Mouse (Mus musculus) hindbrain, embryonic 12.5 days (tissue): ENCODE data around the gene Tex21. TPM values are rescaled to one million over a fixed set of nuclear protein-coding genes. Genes with fewer than 3 reads are reported as not detected.
"Not testable (repeated sequence)": the region's sequence is repeated elsewhere in the genome, so short reads cannot be mapped to it uniquely, and the experiment has no call there.

ENCODE experiments used
- ATAC-seq: fragments of 200-750 bp; cut with Nextera tagmentation; 2 replicates; pipeline ENCODE4 v1.8.0; 2017; ENCODE audit warnings: moderate TSS enrichment; ENCODE audit not compliant: low FRiP score
- H3K27ac ChIP-seq: fragments of 300-500 bp; sonication (generic); 2 replicates; pipeline ENCODE4 v1.5.1; 2016; ENCODE audit warnings: mild to moderate bottlenecking
- H3K27me3 ChIP-seq: fragments of 300-500 bp; sonication (generic); 2 replicates; pipeline ENCODE4 v1.6.1; 2016; ENCODE audit warnings: mild to moderate bottlenecking
- H3K36me3 ChIP-seq: fragments of 300-500 bp; sonication (generic); 2 replicates; pipeline ENCODE4 v1.6.1; 2016; ENCODE audit warnings: mild to moderate bottlenecking
- H3K4me1 ChIP-seq: fragments of 300-500 bp; sonication (generic); 2 replicates; pipeline ENCODE4 v1.6.1; 2016
- H3K4me2 ChIP-seq: fragments of 300-500 bp; sonication (generic); replicated peaks from 2 replicates; pipeline ENCODE4 v1.6.1; 2016; ENCODE audit warnings: mild to moderate bottlenecking
- H3K4me3 ChIP-seq: fragments of 300-500 bp; sonication (generic); 2 replicates; pipeline ENCODE4 v1.5.1; 2016; ENCODE audit warnings: mild to moderate bottlenecking
- H3K9ac ChIP-seq: fragments of 300-500 bp; sonication (generic); 2 replicates; pipeline ENCODE4 v1.6.1; 2016; ENCODE audit warnings: mild to moderate bottlenecking, moderate library complexity
- H3K9me3 ChIP-seq: fragments of 300-500 bp; sonication (generic); replicated peaks from 2 replicates; pipeline ENCODE4 v1.6.1; 2016; ENCODE audit warnings: mild to moderate bottlenecking
- WGBS: fragments of 180-500 bp; shearing (Covaris S2); methylation state at CpG from one replicate; pipeline ENCODE4 v1.1.7; 2016; 5-methylcytosine and 5-hydroxymethylcytosine counted together
- polyA plus RNA-seq: library from polyadenylated mRNA; unstranded; fragments of >200 nt; fragmentation: Nextera tagmentation; extraction: Ambion mirVana; gene quantifications from 2 replicates; pipeline ENCODE4 v1.2.1, GENCODE M21; 2016

Gene Tex21
- polyA plus RNA-seq, 1 experiment from 2014 or later: not detected

DNA sequence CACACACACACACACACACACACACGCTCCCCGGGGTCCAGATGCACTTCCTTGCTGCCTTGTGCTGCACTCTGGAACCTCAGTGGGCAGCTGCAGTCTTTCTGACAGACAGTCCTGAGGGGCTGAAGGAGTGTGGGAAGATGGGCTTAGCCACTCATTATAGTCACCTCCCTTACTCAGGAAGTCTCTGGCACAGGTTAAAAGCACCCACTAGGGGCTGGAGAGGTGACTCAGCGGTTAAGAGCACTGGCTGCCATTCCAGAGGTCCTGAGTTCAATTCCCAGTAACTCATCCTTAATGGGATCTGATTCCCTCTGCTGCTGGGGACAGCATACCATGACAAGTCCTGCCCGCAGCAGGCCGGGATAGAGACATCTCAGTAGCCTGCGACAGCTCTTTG, 15.9 kb downstream of the Tex21 start:
- H3K4me2 ChIP-seq: no peak overlapping the region
- no peaks in the 10 kb centered on the region for H3K36me3 ChIP-seq
- no peak for ATAC-seq
- no peaks in the 10 kb centered on the region for H3K9me3 ChIP-seq
- 78% methylated on average over 6 of the region's 6 CpGs for WGBS
- no peaks in the 10 kb centered on the region for H3K27me3 ChIP-seq
- H3K4me3 ChIP-seq: no peak overlapping the region
- H3K4me1 ChIP-seq: no peaks in the 10 kb centered on the region
- H3K27ac ChIP-seq: no peak overlapping the region
- no peak overlapping the region for H3K9ac ChIP-seq

- H3K4me1 ChIP-seq, H3K4me2 ChIP-seq, H3K36me3 ChIP-seq, ATAC-seq, H3K9me3 ChIP-seq, H3K4me3 ChIP-seq, H3K27me3 ChIP-seq, H3K27ac ChIP-seq, H3K9ac ChIP-seq: not testable (repeated sequence)
- WGBS: 70% methylated on average over 2 of the region's 8 CpGs
Observed at GRCm38 (mm10) chr12:76222104-76222503, 24.4 kb downstream of the Tex21 start.

DNA sequence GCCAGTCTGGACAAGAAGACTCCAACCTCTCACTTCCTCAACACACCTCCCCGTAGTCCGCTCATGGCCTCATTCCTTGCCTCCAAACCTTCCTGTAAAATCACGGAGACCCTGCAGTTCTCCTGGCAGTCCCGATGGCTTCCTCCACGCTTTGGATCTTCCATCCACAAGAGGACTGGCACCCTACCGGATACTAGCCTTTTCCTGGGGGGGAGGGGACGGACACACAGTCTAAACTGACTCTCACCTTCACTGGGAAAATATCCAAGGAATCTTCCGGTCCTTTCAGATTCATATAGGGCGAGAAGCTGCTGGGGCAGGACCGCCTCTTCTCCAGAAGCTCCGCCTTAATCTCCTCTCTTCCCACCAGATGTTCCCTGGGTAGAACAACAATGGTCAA, 29.8 kb downstream of the Tex21 start:
- Histone ChIP-seq H3K9me3 (no peaks in the 10 kb centered on the region), H3K27ac (no peak overlapping the region), H3K36me3 (no peaks in the 10 kb centered on the region), H3K27me3 (no peaks in the 10 kb centered on the region), H3K4me2 (no peak overlapping the region), H3K4me1 (peaks cover 7% of the 10 kb centered on the region; the same call in 1 of the 2 replicates), H3K4me3 (no peak overlapping the region), H3K9ac (no peak overlapping the region)
- no peak for ATAC-seq
- 77% methylated on average over 11 of the region's 11 CpGs for WGBS

GRCm38 (mm10) chr12:76215121-76215520, 31.4 kb downstream of the Tex21 start:
- Histone ChIP-seq H3K27me3 (no peaks in the 10 kb centered on the region), H3K36me3 (no peaks in the 10 kb centered on the region), H3K9ac (no peak overlapping the region), H3K4me3 (no peak overlapping the region), H3K9me3 (no peaks in the 10 kb centered on the region), H3K27ac (no peak overlapping the region), H3K4me1 (peaks cover 7% of the 10 kb centered on the region; the same call in 1 of the 2 replicates), H3K4me2 (no peak overlapping the region)
- ATAC-seq: no peak
- 19% methylated on average over 5 of the region's 5 CpGs for WGBS

GRCm38 (mm10) chr12:76209429-76209974, 37.0 kb downstream of the Tex21 start:
- H3K9me3 ChIP-seq: no peaks in the 10 kb centered on the region
- H3K4me3 ChIP-seq: no peak overlapping the region
- no peaks in the 10 kb centered on the region for H3K36me3 ChIP-seq
- H3K9ac ChIP-seq: no peak overlapping the region
- no peaks in the 10 kb centered on the region for H3K27me3 ChIP-seq
- H3K27ac ChIP-seq: no peak overlapping the region
- no peak overlapping the region for H3K4me2 ChIP-seq
- 89% methylated on average over 5 of the region's 5 CpGs for WGBS
- H3K4me1 ChIP-seq: no peaks in the 10 kb centered on the region
- ATAC-seq: no peak

DNA sequence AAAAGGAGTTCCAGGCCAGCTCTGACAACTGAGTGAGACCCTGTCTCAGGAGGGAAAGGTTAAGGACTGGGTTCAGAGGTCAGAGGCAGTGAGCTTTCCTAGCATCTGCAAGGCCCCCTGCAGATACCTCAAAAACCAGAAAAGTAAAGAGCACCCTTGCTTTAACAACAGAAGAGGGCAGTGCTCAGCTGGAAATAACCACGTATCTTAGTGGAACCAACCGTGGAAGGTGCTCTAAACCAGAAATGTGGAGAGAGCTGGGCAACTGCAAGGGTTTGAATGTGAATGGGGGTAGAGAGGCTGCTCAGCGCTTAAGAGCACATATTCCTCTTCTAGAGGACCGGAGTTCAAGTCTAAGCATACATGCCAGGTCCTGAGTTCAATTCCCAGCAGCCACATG, 46.2 kb downstream of the Tex21 start:
- 73% methylated on average over 4 of the region's 4 CpGs for WGBS
- Histone ChIP-seq H3K4me1 (peaks cover 8% of the 10 kb centered on the region), H3K9ac (no peak overlapping the region), H3K4me3 (no peak overlapping the region), H3K9me3 (no peaks in the 10 kb centered on the region), H3K27me3 (peaks cover 7% of the 10 kb centered on the region), H3K27ac (no peak overlapping the region), H3K4me2 (no peak overlapping the region), H3K36me3 (no peaks in the 10 kb centered on the region)
- ATAC-seq: no peak

DNA sequence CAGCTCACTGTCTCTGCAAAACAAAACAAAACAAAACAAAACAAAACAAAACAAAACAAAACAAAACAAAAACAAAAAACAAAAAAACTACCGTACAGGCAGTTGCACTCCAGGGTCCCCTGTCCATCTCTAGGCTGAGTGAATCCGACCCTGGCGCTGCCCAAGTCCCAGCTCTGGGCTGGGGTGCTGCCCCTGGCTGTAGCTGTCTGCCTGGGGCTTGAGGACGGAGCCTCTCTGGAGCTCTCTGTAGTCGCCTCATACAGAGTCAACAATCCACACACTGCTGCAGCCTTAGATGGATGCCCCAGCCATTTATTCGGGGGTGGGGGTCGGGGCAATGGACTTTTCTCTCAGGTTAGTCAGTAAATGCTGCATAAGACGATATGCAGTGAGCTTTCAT, 49.5 kb downstream of the Tex21 start:
- no peaks in the 10 kb centered on the region for H3K36me3 ChIP-seq
- peak overlapping the region; percentile 93 for H3K4me2 ChIP-seq
- H3K27me3 ChIP-seq: peaks cover 11% of the 10 kb centered on the region
- peak overlapping the region; percentile 37; the same call in 1 of the 2 replicates for H3K4me3 ChIP-seq
- H3K9me3 ChIP-seq: no peaks in the 10 kb centered on the region
- peak; percentile 66 for ATAC-seq
- peaks cover 8% of the 10 kb centered on the region for H3K4me1 ChIP-seq
- WGBS: 41% methylated on average over 8 of the region's 8 CpGs
- peak overlapping the region; percentile 40; the same call in 1 of the 2 replicates for H3K9ac ChIP-seq
- H3K27ac ChIP-seq: no peak overlapping the region

GRCm38 (mm10) chr12:76196709-76197054, 49.9 kb downstream of the Tex21 start:
- Histone ChIP-seq H3K4me1 (peaks cover 8% of the 10 kb centered on the region), H3K36me3 (no peaks in the 10 kb centered on the region), H3K4me3 (peak overlapping the region; percentile 37), H3K27me3 (peaks cover 11% of the 10 kb centered on the region), H3K27ac (no peak overlapping the region), H3K9me3 (no peaks in the 10 kb centered on the region), H3K9ac (peak overlapping the region; percentile 40), H3K4me2 (peak overlapping the region; percentile 93)
- 6% methylated on average over 6 of the region's 6 CpGs for WGBS
- ATAC-seq: peak; percentile 79

DNA sequence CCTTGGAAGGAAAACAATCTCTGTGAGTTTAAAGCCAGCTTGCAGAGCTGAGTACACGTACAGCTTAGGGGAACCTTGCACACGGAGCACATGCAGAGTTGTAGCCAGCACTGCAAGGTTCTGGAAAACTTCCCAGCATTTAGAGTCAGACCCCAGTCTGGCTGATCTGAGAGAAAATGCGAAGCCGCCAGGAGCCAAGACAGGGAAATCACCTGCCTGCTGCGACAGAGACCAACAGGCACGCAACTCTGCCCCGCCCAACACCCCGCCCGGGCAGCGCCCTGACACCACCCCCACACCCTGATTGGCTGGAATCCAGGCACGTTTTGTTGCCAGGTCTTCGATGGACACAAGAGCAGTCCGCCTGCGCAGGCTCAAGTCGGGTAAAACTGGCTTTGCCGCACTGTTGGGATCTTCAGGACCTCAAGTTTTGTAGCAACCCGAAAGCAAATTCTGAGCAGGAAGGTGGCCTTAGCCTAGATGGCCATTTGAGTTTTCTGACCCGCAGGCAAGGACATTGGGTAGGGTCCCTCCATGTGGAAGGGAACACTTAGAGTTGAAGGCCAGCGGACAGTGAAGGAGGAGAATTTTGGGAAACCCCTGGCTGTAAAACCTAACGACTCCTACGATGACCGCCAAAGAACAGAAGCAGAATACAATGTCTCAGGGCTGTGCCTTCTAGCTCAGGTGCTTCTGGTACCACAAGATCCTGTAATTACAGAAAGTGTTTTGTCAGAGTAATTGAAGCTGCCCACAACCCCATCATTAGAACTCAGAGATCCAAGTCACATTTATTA, 50.4 kb downstream of the Tex21 start:
- H3K27ac ChIP-seq: 0 out of 2 replicates have a peak overlapping the region, but pooled peaks have one; percentile 17
- WGBS: under 1% methylated on average over 22 of the region's 22 CpGs
- peak; percentile 87 for ATAC-seq
- H3K4me2 ChIP-seq: peak overlapping the region; percentile 93
- peaks cover 8% of the 10 kb centered on the region for H3K4me1 ChIP-seq
- no peaks in the 10 kb centered on the region for H3K9me3 ChIP-seq
- no peaks in the 10 kb centered on the region for H3K36me3 ChIP-seq
- peak overlapping the region; percentile 51 for H3K9ac ChIP-seq
- H3K27me3 ChIP-seq: peaks cover 11% of the 10 kb centered on the region
- H3K4me3 ChIP-seq: peak overlapping the region; percentile 37

- Histone ChIP-seq H3K4me2 (no peak overlapping the region), H3K27me3 (peaks cover 11% of the 10 kb centered on the region), H3K36me3 (no peaks in the 10 kb centered on the region), H3K27ac (no peak overlapping the region), H3K4me1 (peaks cover 8% of the 10 kb centered on the region), H3K9ac (no peak overlapping the region), H3K4me3 (no peak overlapping the region), H3K9me3 (no peaks in the 10 kb centered on the region)
- ATAC-seq: no peak
- WGBS: 74% methylated on average over 3 of the region's 3 CpGs
Observed at GRCm38 (mm10) chr12:76194526-76194925, 52.0 kb downstream of the Tex21 start.

DNA sequence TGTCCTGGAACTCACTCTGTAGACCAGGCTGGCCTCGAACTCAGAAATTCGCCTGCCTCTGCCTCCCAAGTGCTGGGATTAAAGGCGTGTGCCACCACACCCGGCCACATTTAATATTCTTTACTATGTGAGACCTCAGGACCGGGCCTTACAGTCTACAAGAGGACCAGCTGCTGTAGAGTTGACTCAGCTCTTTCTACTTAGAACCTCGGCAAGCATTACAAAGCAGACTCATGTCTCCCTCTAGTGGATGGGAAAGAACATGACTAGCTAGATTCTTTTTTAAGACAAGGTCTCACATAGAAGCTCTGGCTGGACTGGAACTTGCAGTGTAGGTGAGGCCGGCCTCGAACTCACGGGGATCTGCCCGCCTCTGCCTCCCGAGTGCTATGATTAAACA, 55.6 kb downstream of the Tex21 start:
- Histone ChIP-seq H3K27ac (no peak overlapping the region), H3K36me3 (no peaks in the 10 kb centered on the region), H3K27me3 (peaks cover 10% of the 10 kb centered on the region), H3K9me3 (no peaks in the 10 kb centered on the region), H3K4me3 (no peak overlapping the region), H3K9ac (no peak overlapping the region), H3K4me1 (peaks cover 3% of the 10 kb centered on the region; the same call in 1 of the 2 replicates), H3K4me2 (no peak overlapping the region)
- peak; percentile 50; the same call in 1 of the 2 replicates for ATAC-seq
- 46% methylated on average over 11 of the region's 11 CpGs for WGBS

- no peaks in the 10 kb centered on the region for H3K36me3 ChIP-seq
- ATAC-seq: no peak
- H3K9ac ChIP-seq: no peak overlapping the region
- H3K27ac ChIP-seq: no peak overlapping the region
- H3K4me2 ChIP-seq: no peak overlapping the region
- no peaks in the 10 kb centered on the region for H3K27me3 ChIP-seq
- 52% methylated on average over 8 of the region's 8 CpGs for WGBS
- no peak overlapping the region for H3K4me3 ChIP-seq
- no peaks in the 10 kb centered on the region for H3K9me3 ChIP-seq
- no peaks in the 10 kb centered on the region for H3K4me1 ChIP-seq
Observed at GRCm38 (mm10) chr12:76187849-76188248, 58.7 kb downstream of the Tex21 start.

DNA sequence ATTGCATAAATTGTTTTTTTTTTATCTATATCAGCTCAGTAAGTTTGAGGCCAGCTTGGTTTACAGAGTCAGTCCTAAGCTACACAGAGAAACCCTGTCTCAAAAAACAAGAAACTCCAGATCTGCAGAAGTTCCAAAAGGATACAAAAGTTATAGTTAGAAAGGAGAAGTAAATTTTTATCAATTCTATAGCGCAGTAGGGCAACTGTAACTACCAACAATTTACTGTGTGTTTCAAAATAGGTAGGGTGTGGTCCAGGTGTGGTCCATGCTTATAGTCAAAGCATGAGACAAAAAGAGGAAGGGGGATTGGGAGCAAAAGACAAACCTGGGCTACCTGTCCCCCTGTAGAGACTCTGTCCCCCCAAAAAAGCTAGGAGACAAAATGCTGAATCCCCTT, 60.1 kb downstream of the Tex21 start:
- Histone ChIP-seq H3K27ac (no peak overlapping the region), H3K4me1 (no peaks in the 10 kb centered on the region), H3K9ac (no peak overlapping the region), H3K36me3 (no peaks in the 10 kb centered on the region), H3K4me2 (no peak overlapping the region), H3K9me3 (no peaks in the 10 kb centered on the region), H3K4me3 (no peak overlapping the region), H3K27me3 (no peaks in the 10 kb centered on the region)
- WGBS: 90% methylated on average over 1 of the region's 1 CpGs
- no peak for ATAC-seq
